Comparison of ENCODE assay signal across 16 mouse cellular contexts in the genomic region with DNA sequence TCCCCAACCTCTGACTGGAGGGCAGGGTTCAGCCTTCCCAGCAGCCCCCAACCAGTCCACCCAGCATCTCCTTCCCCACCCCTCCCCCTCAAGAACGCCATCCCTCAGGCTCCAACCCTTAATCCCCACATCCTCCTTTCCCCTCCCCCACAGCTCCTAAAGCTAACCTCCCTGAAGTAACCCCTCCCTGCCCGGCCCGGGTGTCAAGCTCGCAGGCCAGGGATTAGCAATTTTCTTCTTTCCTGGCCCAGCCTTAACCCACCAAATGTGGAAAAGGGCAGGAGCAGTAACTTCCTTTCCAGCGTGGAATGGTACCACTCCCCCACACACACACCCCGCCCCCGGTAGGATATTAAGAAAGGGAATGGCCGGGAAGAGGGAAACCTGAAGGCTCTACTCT. TPM values are rescaled to one million over a fixed set of nuclear protein-coding genes. Genes with fewer than 3 reads are reported as not detected.
DNase-seq lines count a peak whose midpoint lies in the region; ATAC-seq lines count a peak whose summit lies in the region.
"Had no signal": no experiment of that assay in that cellular context is flagged by ENCODE, and none has a peak within 500 bp of the region (broad histone marks: within the 10 kb centered on the region; RNA-seq: fewer than 3 reads in every experiment).

No protein-coding gene starts in this region.

- peaks cover 87% of the 10 kb centered on the region for H3K4me1 ChIP-seq in hindbrain, embryonic 10.5 days (replicated peaks)
- peaks cover 25% of the 10 kb centered on the region for H3K4me1 ChIP-seq in hindbrain, embryonic 14.5 days (replicated peaks; ENCODE audit: control insufficient read depth, insufficient read depth, low read length)
- peaks cover 33% of the 10 kb centered on the region for H3K4me1 ChIP-seq in hindbrain, embryonic 15.5 days (replicated peaks)
- H3K4me1 ChIP-seq in neural tube, embryonic 12.5 days = peaks cover 50% of the 10 kb centered on the region

- H3K27ac ChIP-seq in hindbrain, embryonic 10.5 days = peak overlapping the region; percentile 94
- H3K27ac ChIP-seq in hindbrain, embryonic 14.5 days = no peak overlapping the region
- H3K27ac ChIP-seq in hindbrain, embryonic 15.5 days (replicated peaks) = no peak overlapping the region
- no peak overlapping the region for H3K27ac ChIP-seq in neural tube, embryonic 12.5 days
- H3K27ac ChIP-seq: embryonic facial prominence, embryonic 13.5 days; stomach, embryonic 15.5 days had no signal

- no peak overlapping the region; the same call in 1 of the 2 replicates for H3K4me2 ChIP-seq in hindbrain, embryonic 14.5 days (replicated peaks)
- H3K4me2 ChIP-seq in hindbrain, embryonic 15.5 days = peak overlapping the region; percentile 62; the same call in 1 of the 2 replicates
- peak overlapping the region; percentile 70 for H3K4me2 ChIP-seq in neural tube, embryonic 12.5 days (replicated peaks)

- peaks cover 12% of the 10 kb centered on the region; the same call in 1 of the 2 replicates for H3K36me3 ChIP-seq in hindbrain, embryonic 10.5 days
- no peaks in the 10 kb centered on the region for H3K36me3 ChIP-seq in hindbrain, embryonic 14.5 days (replicated peaks; ENCODE audit: control insufficient read depth, insufficient read depth)
- H3K36me3 ChIP-seq in hindbrain, embryonic 15.5 days = no peaks in the 10 kb centered on the region
- H3K36me3 ChIP-seq in neural tube, embryonic 12.5 days = no peaks in the 10 kb centered on the region
- H3K36me3 ChIP-seq: embryonic facial prominence, embryonic 13.5 days; stomach, embryonic 15.5 days had no signal

- peak; percentile 68 for DNase-seq in hindbrain, embryonic 10.5 days (ENCODE audit: low spot score)
- DNase-seq in hindbrain, embryonic 14.5 days (ENCODE audit: low spot score) = no peak
- DNase-seq in R1 (ENCODE audit: low read depth, low spot score) = peak; percentile 98
- DNase-seq in left cerebral cortex, postnatal 4 days = no peak
- no peak for DNase-seq in layer of hippocampus, adult 18-20 months (ENCODE audit: low spot score in 2 of 2)
- no peak for DNase-seq in right cerebral cortex, postnatal 25 days
- DNase-seq: gastrocnemius, postnatal 36 days; layer of hippocampus, adult 9-11 months had no signal

- peak overlapping the region; percentile 87 for H3K4me3 ChIP-seq in hindbrain, embryonic 10.5 days
- H3K4me3 ChIP-seq in hindbrain, embryonic 14.5 days (replicated peaks; ENCODE audit: low read length) = no peak overlapping the region
- H3K4me3 ChIP-seq in hindbrain, embryonic 15.5 days = no peak overlapping the region
- H3K4me3 ChIP-seq in neural tube, embryonic 12.5 days = 0 out of 2 replicates have a peak overlapping the region, but pooled peaks have one; percentile 31
- H3K4me3 ChIP-seq: embryonic facial prominence, embryonic 13.5 days; stomach, embryonic 15.5 days had no signal

- H3K9ac ChIP-seq in hindbrain, embryonic 14.5 days = no peak overlapping the region
- no peak overlapping the region for H3K9ac ChIP-seq in hindbrain, embryonic 15.5 days
- no peak overlapping the region for H3K9ac ChIP-seq in neural tube, embryonic 12.5 days
- H3K9ac ChIP-seq: embryonic facial prominence, embryonic 13.5 days; stomach, embryonic 15.5 days had no signal

- under 1% methylated on average over 8 of the region's 8 CpGs for WGBS in hindbrain, embryonic 10.5 days
- WGBS in hindbrain, embryonic 14.5 days = 2% methylated on average over 8 of the region's 8 CpGs
- whole genome bisulfite sequencing in hindbrain, embryonic 15.5 days = under 1% methylated on average over 8 of the region's 8 CpGs
- 1% methylated on average over 8 of the region's 8 CpGs for whole genome bisulfite sequencing in neural tube, embryonic 12.5 days

- no peak for ATAC-seq in hindbrain, embryonic 14.5 days (ENCODE audit: low FRiP score)
- no peak for ATAC-seq in hindbrain, embryonic 15.5 days (ENCODE audit: low FRiP score, low read depth)
- ATAC-seq in neural tube, embryonic 12.5 days (ENCODE audit: low FRiP score, low read depth) = no peak
- ATAC-seq: inflammation-experienced regulatory T-cells, adult 6 months had no signal

- intact Hi-C loops in left cerebral cortex, postnatal 4 days (cut with DNase I) = no loop called here

- no peaks in the 10 kb centered on the region for H3K9me3 ChIP-seq in hindbrain, embryonic 10.5 days
- H3K9me3 ChIP-seq in hindbrain, embryonic 14.5 days (ENCODE audit: control insufficient read depth, low read length) = no peaks in the 10 kb centered on the region
- H3K9me3 ChIP-seq in hindbrain, embryonic 15.5 days = no peaks in the 10 kb centered on the region
- H3K9me3 ChIP-seq in neural tube, embryonic 12.5 days = no peaks in the 10 kb centered on the region
- H3K9me3 ChIP-seq: embryonic facial prominence, embryonic 13.5 days; stomach, embryonic 15.5 days had no signal

- no peaks in the 10 kb centered on the region for H3K27me3 ChIP-seq in hindbrain, embryonic 10.5 days (ENCODE audit: insufficient read depth, poor library complexity, severe bottlenecking)
- peaks cover 19% of the 10 kb centered on the region for H3K27me3 ChIP-seq in hindbrain, embryonic 14.5 days (ENCODE audit: control insufficient read depth, insufficient read depth, low read length)
- peaks cover 25% of the 10 kb centered on the region for H3K27me3 ChIP-seq in hindbrain, embryonic 15.5 days
- H3K27me3 ChIP-seq in neural tube, embryonic 12.5 days (replicated peaks) = peaks cover 8% of the 10 kb centered on the region; the same call in 1 of the 2 replicates

RNA-seq across cellular contexts. Expression of gene Lin28a, which starts 1.9 kb away (rescaled TPM):
- 13.4 and 27.5 TPM in 2 replicates for polyA plus RNA-seq in hindbrain, embryonic 10.5 days (2016; fragmentation: Nextera tagmentation; extraction: Ambion mirVana)
- 0.13 and 0.27 TPM in 2 replicates for polyA plus RNA-seq in hindbrain, embryonic 14.5 days (2014; fragmentation: Nextera tagmentation; extraction: Ambion mirVana)
- 0.16 and 0.22 TPM in 2 replicates for polyA plus RNA-seq in hindbrain, embryonic 15.5 days (2015; fragmentation: Nextera tagmentation; extraction: Ambion mirVana)
- polyA plus RNA-seq in neural tube, embryonic 12.5 days (2016; fragmentation: Nextera tagmentation; extraction: Ambion mirVana) = 0.84 and 1.9 TPM in 2 replicates
- not detected for total RNA-seq in left cerebral cortex, postnatal 4 days (2021)
- not detected for total RNA-seq in layer of hippocampus, adult 18-20 months (2021)
- total RNA-seq: adrenal gland, adult 18-20 months; liver, adult 2 months had no signal
- polyA plus RNA-seq: embryonic facial prominence, embryonic 13.5 days; liver, adult 2 months had no signal

RNA-seq across cellular contexts. Expression of gene Dhdds, which starts 16.0 kb away (rescaled TPM):
- polyA plus RNA-seq in hindbrain, embryonic 10.5 days (2016; fragmentation: Nextera tagmentation; extraction: Ambion mirVana) = 39.5 and 42.3 TPM in 2 replicates
- 49.3 and 49.6 TPM in 2 replicates for polyA plus RNA-seq in hindbrain, embryonic 14.5 days (2014; fragmentation: Nextera tagmentation; extraction: Ambion mirVana)
- 44.0 and 46.0 TPM in 2 replicates for polyA plus RNA-seq in hindbrain, embryonic 15.5 days (2015; fragmentation: Nextera tagmentation; extraction: Ambion mirVana)
- polyA plus RNA-seq in neural tube, embryonic 12.5 days (2016; fragmentation: Nextera tagmentation; extraction: Ambion mirVana) = 41.1 and 42.7 TPM in 2 replicates
- 10 to 100 TPM; 49.1 to 57.1 TPM for total RNA-seq in left cerebral cortex, postnatal 4 days (2021)
- 10 to 100 TPM; 56.6 to 61.9 TPM for total RNA-seq in layer of hippocampus, adult 18-20 months (2021)

RNA-seq across cellular contexts. Expression of gene Zfp683, which starts 36.9 kb away (rescaled TPM):
- not detected in 2 replicates for polyA plus RNA-seq in hindbrain, embryonic 10.5 days (2016; fragmentation: Nextera tagmentation; extraction: Ambion mirVana)
- not detected in 2 replicates for polyA plus RNA-seq in hindbrain, embryonic 14.5 days (2014; fragmentation: Nextera tagmentation; extraction: Ambion mirVana)
- polyA plus RNA-seq in hindbrain, embryonic 15.5 days (2015; fragmentation: Nextera tagmentation; extraction: Ambion mirVana) = not detected in 2 replicates
- polyA plus RNA-seq in neural tube, embryonic 12.5 days (2016; fragmentation: Nextera tagmentation; extraction: Ambion mirVana) = not detected in 2 replicates
- total RNA-seq in left cerebral cortex, postnatal 4 days (2021) = not detected
- not detected for total RNA-seq in layer of hippocampus, adult 18-20 months (2021)
- total RNA-seq: gastrocnemius, postnatal 36 days; liver, adult 2 months; megakaryocyte-erythroid progenitor cell, adult 5-6 weeks had no signal
- polyA plus RNA-seq: embryonic facial prominence, embryonic 13.5 days; stomach, embryonic 15.5 days had no signal

RNA-seq across cellular contexts. Expression of gene Crybg2, which starts 43.8 kb away (rescaled TPM):
- polyA plus RNA-seq in hindbrain, embryonic 10.5 days (2016; fragmentation: Nextera tagmentation; extraction: Ambion mirVana) = 1.6 and 2.9 TPM in 2 replicates
- polyA plus RNA-seq in hindbrain, embryonic 14.5 days (2014; fragmentation: Nextera tagmentation; extraction: Ambion mirVana) = 3.0 and 4.7 TPM in 2 replicates
- polyA plus RNA-seq in hindbrain, embryonic 15.5 days (2015; fragmentation: Nextera tagmentation; extraction: Ambion mirVana) = 4.3 and 4.6 TPM in 2 replicates
- 0.65 and 1.5 TPM in 2 replicates for polyA plus RNA-seq in neural tube, embryonic 12.5 days (2016; fragmentation: Nextera tagmentation; extraction: Ambion mirVana)
- 1 to 10 TPM; 5.8 to 8.5 TPM for total RNA-seq in left cerebral cortex, postnatal 4 days (2021)
- total RNA-seq in layer of hippocampus, adult 18-20 months (2021) = 1 to 10 TPM; 2.1 to 4.2 TPM
- total RNA-seq: gastrocnemius, postnatal 36 days had no signal

RNA-seq across cellular contexts. Expression of gene Hmgn2, which starts 48.3 kb away (rescaled TPM):
- 3,014 and 3,091 TPM in 2 replicates for polyA plus RNA-seq in hindbrain, embryonic 10.5 days (2016; fragmentation: Nextera tagmentation; extraction: Ambion mirVana)
- polyA plus RNA-seq in hindbrain, embryonic 14.5 days (2014; fragmentation: Nextera tagmentation; extraction: Ambion mirVana) = 1,104 and 1,147 TPM in 2 replicates
- polyA plus RNA-seq in hindbrain, embryonic 15.5 days (2015; fragmentation: Nextera tagmentation; extraction: Ambion mirVana) = 1,020 and 1,026 TPM in 2 replicates
- polyA plus RNA-seq in neural tube, embryonic 12.5 days (2016; fragmentation: Nextera tagmentation; extraction: Ambion mirVana) = 2,314 and 2,342 TPM in 2 replicates
- 100 to 1,000 TPM; 274 to 291 TPM for total RNA-seq in left cerebral cortex, postnatal 4 days (2021)
- total RNA-seq in layer of hippocampus, adult 18-20 months (2021) = 100 to 1,000 TPM in 1 of 2 experiments, 10 to 100 TPM in 1; 98.1 to 114 TPM

Comparison
In these comparisons a context has a peak if more than half of its experiments do, and no peak if none do; other contexts are left out.
1. DNase-seq: peak in hindbrain, embryonic 10.5 days (single experiment) and R1 (single experiment); none in hindbrain, embryonic 14.5 days (single experiment), left cerebral cortex, postnatal 4 days (single experiment), layer of hippocampus, adult 18-20 months (0 of 2) and right cerebral cortex, postnatal 25 days (single experiment).
2. H3K4me3 ChIP-seq: peak in hindbrain, embryonic 10.5 days (single experiment) and neural tube, embryonic 12.5 days (single experiment); none in hindbrain, embryonic 14.5 days (single experiment) and hindbrain, embryonic 15.5 days (single experiment).